Mouse (Mus musculus) lung, embryonic 15.5 days (tissue): ENCODE measurements around the gene Gpalpp1. TPM values are rescaled to one million over a fixed set of nuclear protein-coding genes. Genes with fewer than 3 reads are reported as not detected.

Source experiments
- ATAC-seq: fragments of 200-750 bp; cut with Nextera tagmentation; 2 replicates; pipeline ENCODE4 v1.8.0; 2017; ENCODE audit warnings: moderate number of reproducible peaks, borderline replicate concordance; ENCODE audit not compliant: low FRiP score, low TSS enrichment; ENCODE audit errors: extremely low read depth
- H3K27ac ChIP-seq: fragments of 300-500 bp; sonication (generic); 2 replicates; pipeline ENCODE4 v1.5.1; 2015; ENCODE audit warnings: moderate library complexity, mild to moderate bottlenecking, inconsistent platforms
- H3K27me3 ChIP-seq: fragments of 300-500 bp; sonication (generic); 2 replicates; pipeline ENCODE4 v1.6.1; 2015; ENCODE audit warnings: inconsistent platforms
- H3K36me3 ChIP-seq: fragments of 300-500 bp; sonication (generic); 2 replicates; pipeline ENCODE4 v1.6.1; 2015; ENCODE audit warnings: inconsistent platforms
- H3K4me1 ChIP-seq: fragments of 300-500 bp; sonication (generic); 2 replicates; pipeline ENCODE4 v1.6.1; 2015; ENCODE audit warnings: inconsistent platforms
- H3K4me2 ChIP-seq: fragments of 300-500 bp; sonication (generic); 2 replicates; pipeline ENCODE4 v1.6.1; 2015; ENCODE audit warnings: inconsistent platforms, mild to moderate bottlenecking, moderate library complexity
- H3K4me3 ChIP-seq: fragments of 300-500 bp; sonication (generic); 2 replicates; pipeline ENCODE4 v1.5.1; 2015; ENCODE audit warnings: mild to moderate bottlenecking, inconsistent platforms
- H3K9ac ChIP-seq: fragments of 300-500 bp; sonication (generic); 2 replicates; pipeline ENCODE4 v1.6.1; 2015; ENCODE audit warnings: inconsistent platforms
- H3K9me3 ChIP-seq: fragments of 300-500 bp; sonication (generic); 2 replicates; pipeline ENCODE4 v1.6.1; 2016; ENCODE audit warnings: inconsistent platforms
- WGBS: fragments of 180-500 bp; shearing (Covaris S2); methylation state at CpG from one replicate; pipeline ENCODE4 v1.1.7; 2015; 5-methylcytosine and 5-hydroxymethylcytosine counted together
- polyA plus RNA-seq: library from polyadenylated mRNA; unstranded; fragments of >200 nt; fragmentation: Nextera tagmentation; extraction: Ambion mirVana; gene quantifications from 2 replicates; pipeline ENCODE4 v1.2.1, GENCODE M21; 2015

The Gpalpp1 gene
- polyA plus RNA-seq, 1 experiment from 2014 or later = 12.5 TPM

DNA sequence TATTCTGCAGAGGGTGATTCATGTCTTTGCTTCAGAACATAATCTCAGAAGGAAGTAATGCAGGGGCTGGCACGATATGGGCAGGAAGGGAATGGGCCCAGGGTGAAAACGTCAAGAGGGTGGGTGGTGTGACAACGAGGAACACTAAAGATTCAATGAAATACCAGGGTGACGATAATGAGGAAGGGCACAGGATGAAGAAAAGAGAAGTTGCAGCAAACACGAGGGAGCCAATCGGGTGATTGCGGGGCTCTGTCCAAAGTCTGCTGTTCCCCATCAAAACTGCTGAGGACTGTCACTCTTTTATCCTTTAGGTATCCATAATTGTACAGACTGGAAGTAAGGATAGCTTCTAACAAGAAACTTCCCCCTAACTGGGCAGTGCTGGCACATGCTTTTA is 13.3 kb downstream of the Gpalpp1 start:
- H3K4me2 ChIP-seq = no peak overlapping the region
- H3K36me3 ChIP-seq = peaks cover 45% of the 10 kb centered on the region
- no peak overlapping the region for H3K9ac ChIP-seq
- no peak for ATAC-seq
- no peaks in the 10 kb centered on the region for H3K27me3 ChIP-seq
- no peaks in the 10 kb centered on the region for H3K4me1 ChIP-seq
- no peaks in the 10 kb centered on the region for H3K9me3 ChIP-seq
- no peak overlapping the region for H3K4me3 ChIP-seq
- 89% methylated on average over 7 of the region's 7 CpGs for WGBS
- no peak overlapping the region for H3K27ac ChIP-seq

DNA sequence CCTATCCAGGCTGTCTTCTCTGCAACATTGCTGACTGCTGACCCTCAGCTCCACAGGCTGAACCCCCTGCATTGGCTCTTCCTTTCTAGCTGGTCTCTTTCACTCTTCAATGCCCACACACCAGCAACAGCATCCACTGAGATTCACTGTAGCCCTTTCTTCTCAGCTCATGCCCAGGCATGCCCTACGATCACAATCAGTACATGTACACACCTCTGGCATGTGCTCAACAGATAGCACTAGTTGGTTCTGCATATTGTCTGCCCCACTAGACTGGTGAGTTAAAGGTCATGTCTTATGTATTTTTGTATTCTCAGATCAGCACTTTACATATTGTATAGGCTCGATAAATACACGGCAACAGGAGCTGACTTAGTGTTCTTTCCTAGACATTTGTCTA is 26.4 kb downstream of the Gpalpp1 start:
- Histone ChIP-seq H3K4me1 (no peaks in the 10 kb centered on the region), H3K9me3 (no peaks in the 10 kb centered on the region), H3K4me3 (no peak overlapping the region), H3K9ac (no peak overlapping the region), H3K36me3 (no peaks in the 10 kb centered on the region), H3K4me2 (no peak overlapping the region), H3K27me3 (no peaks in the 10 kb centered on the region), H3K27ac (no peak overlapping the region)
- WGBS = 79% methylated on average over 3 of the region's 3 CpGs
- ATAC-seq = no peak

DNA sequence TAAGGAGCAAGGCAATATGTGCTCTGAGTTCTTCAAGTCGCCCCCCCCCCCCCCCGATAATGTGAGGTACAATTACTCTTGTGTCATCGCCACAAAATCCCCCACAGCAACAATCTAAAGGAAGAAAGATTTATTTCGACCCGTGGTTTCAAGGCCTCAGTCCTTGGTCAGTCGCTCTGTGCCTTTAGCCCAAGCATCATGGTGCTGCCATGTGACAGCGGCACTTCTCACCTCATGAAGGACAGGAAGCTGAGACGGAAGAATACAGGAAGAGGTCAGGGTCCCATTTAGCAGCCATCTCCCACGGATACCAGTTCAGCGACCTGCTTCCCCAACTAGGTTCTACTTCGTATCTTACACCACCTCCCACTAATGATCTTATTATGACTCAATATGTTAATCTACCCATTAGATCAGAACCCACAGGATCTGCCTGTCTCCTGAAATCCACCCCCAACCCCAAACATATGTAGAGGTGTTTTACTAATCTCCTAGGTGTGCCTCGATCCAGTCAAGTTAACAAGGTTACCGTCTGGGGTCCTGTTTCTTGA is 28.4 kb downstream of the Gpalpp1 start:
- Histone ChIP-seq H3K27ac (no peak overlapping the region), H3K9ac (no peak overlapping the region), H3K9me3 (no peaks in the 10 kb centered on the region), H3K27me3 (no peaks in the 10 kb centered on the region), H3K4me3 (no peak overlapping the region), H3K36me3 (no peaks in the 10 kb centered on the region), H3K4me1 (no peaks in the 10 kb centered on the region), H3K4me2 (no peak overlapping the region)
- ATAC-seq = no peak
- WGBS = 76% methylated on average over 13 of the region's 13 CpGs

DNA sequence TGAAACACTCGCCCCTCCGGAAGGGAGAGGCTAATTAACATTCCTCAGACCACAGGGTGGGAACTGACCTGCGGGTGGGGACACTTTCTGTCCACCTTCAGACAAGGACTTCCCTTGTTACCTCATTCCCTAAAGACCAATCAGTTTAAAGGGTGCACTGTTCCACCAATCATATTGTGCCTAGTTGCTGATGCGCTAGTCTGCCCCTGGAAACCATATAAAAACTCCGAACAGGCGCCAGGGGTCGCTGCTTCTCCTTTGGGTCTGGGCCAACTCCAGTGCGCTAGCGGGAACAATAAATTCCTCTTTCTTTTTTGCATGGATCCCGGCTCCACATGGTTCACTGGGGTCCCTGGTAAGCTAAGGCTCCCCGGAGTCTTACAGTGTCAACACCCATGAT is 29.1 kb downstream of the Gpalpp1 start:
- Histone ChIP-seq H3K36me3 (no peaks in the 10 kb centered on the region), H3K9ac (no peak overlapping the region), H3K9me3 (no peaks in the 10 kb centered on the region), H3K27me3 (no peaks in the 10 kb centered on the region), H3K4me3 (no peak overlapping the region), H3K4me2 (no peak overlapping the region), H3K4me1 (no peaks in the 10 kb centered on the region), H3K27ac (no peak overlapping the region)
- 58% methylated on average over 11 of the region's 11 CpGs for WGBS
- no peak for ATAC-seq

DNA sequence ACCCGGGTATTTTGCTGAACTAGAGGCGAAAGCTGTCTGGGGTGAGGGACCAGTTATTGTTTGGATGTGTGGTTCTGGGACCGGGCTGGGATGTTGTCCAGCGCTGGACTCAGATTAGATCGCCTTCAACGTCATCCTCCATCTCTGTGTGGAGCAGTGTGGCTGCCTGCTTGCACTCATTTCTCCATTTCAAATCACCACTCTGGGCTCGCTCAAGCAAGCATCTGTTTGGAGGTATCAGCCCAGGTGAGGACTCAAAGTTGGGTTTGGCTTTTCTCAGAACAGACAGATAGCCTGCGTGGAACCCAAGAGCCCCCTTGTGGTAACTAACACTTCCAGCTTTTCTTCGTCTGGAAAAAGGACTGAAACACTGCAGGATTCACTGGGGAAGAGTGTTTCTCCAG is 33.5 kb downstream of the Gpalpp1 start:
- Histone ChIP-seq H3K4me3 (no peak overlapping the region), H3K9ac (no peak overlapping the region), H3K27ac (no peak overlapping the region), H3K4me1 (no peaks in the 10 kb centered on the region), H3K36me3 (no peaks in the 10 kb centered on the region), H3K9me3 (no peaks in the 10 kb centered on the region), H3K4me2 (no peak overlapping the region), H3K27me3 (no peaks in the 10 kb centered on the region)
- no peak for ATAC-seq
- 47% methylated on average over 9 of the region's 9 CpGs for WGBS

DNA sequence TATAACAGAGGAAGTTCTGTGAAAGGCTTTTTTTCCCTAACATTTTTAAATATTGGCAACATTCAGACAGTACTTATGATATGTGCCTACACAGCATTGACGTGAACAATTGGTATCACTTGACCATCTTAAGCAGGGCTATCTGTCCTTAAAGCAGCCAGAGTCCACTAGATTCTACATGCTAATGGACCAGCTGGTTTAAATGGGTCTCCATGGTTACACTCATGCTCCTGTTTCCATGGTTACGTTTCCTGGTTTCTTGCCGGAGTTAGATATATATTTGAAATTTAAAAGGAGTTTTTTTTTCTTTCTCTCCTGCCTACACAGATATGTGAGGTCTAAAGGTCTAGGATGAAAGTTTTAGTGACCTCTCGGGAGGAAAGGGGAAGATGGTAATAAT is 34.0 kb downstream of the Gpalpp1 start:
- H3K27ac ChIP-seq = no peak overlapping the region
- no peaks in the 10 kb centered on the region for H3K27me3 ChIP-seq
- no peak overlapping the region for H3K4me2 ChIP-seq
- ATAC-seq = no peak
- WGBS = 55% methylated on average over 4 of the region's 4 CpGs
- H3K4me1 ChIP-seq = no peaks in the 10 kb centered on the region
- no peaks in the 10 kb centered on the region for H3K9me3 ChIP-seq
- no peaks in the 10 kb centered on the region for H3K36me3 ChIP-seq
- no peak overlapping the region for H3K4me3 ChIP-seq
- no peak overlapping the region for H3K9ac ChIP-seq

DNA sequence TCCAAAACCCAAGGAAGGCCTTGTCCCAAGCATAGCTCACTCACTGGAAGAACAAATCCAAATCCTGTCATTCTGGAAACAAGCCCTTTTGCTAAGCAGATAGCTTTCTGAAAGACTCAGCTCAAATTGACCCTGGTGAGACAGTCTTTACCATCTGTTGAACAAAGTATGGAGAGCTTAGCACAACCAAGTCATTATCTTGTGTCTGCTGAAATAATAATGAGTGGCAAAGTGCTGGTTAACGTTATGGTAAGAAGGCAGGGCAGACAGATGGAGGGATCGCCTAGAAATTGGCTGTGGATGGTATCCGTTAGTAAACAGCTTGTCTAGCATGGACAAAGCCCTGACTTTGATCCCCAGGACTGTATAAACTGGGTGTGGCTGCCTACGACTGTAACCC is 34.8 kb downstream of the Gpalpp1 start:
- no peak for ATAC-seq
- H3K4me2 ChIP-seq = no peak overlapping the region
- no peak overlapping the region for H3K27ac ChIP-seq
- H3K27me3 ChIP-seq = no peaks in the 10 kb centered on the region
- H3K9ac ChIP-seq = no peak overlapping the region
- WGBS = 41% methylated on average over 4 of the region's 4 CpGs
- H3K4me3 ChIP-seq = no peak overlapping the region
- no peaks in the 10 kb centered on the region for H3K4me1 ChIP-seq
- H3K36me3 ChIP-seq = no peaks in the 10 kb centered on the region
- H3K9me3 ChIP-seq = no peaks in the 10 kb centered on the region

DNA sequence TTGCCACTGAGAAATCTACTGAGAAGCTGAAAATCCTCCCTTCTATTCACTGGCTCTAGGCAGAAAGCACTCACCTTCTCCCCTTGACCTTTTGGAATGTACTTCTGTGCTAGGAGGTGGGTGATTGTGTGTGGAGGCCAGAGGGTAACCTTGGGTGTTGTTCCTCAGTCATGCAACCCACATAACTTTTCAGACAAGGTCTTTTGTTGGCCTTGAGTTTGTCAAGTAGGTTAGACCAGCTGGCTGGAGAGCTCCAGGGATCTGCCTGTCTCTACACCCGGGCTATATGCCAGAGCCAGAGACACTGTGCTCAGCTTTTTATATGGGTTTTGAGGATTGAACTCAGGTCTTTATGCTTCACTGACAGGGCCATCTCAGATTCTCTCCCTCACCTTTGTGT is 36.4 kb downstream of the Gpalpp1 start:
- Histone ChIP-seq H3K27me3 (no peaks in the 10 kb centered on the region), H3K27ac (no peak overlapping the region), H3K4me1 (no peaks in the 10 kb centered on the region), H3K4me2 (no peak overlapping the region), H3K9me3 (no peaks in the 10 kb centered on the region), H3K9ac (no peak overlapping the region), H3K36me3 (no peaks in the 10 kb centered on the region), H3K4me3 (no peak overlapping the region)
- no peak for ATAC-seq
- WGBS = 68% methylated on average over 1 of the region's 1 CpGs

DNA sequence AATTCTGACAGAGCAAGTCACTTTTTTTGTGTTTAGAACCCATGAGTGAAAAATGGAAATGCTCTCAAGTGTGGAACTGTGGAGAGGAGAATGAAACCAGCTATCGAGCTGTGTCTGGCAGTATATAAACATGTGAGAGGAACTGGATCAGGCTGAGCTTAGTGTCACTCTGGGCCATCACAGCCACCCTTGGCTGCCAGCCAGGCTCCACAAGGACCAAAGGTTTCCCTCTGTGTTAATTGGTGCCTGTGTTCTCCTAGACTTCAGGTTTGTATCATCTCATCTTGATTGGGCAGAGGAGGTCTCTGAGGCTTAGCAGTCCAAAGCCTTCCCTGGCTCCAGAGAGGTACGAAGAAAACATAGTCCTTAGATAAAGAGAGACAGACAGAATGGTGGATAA is 37.9 kb downstream of the Gpalpp1 start:
- no peaks in the 10 kb centered on the region for H3K4me1 ChIP-seq
- 36% methylated on average over 2 of the region's 2 CpGs for WGBS
- H3K27me3 ChIP-seq = no peaks in the 10 kb centered on the region
- ATAC-seq = no peak
- no peaks in the 10 kb centered on the region for H3K36me3 ChIP-seq
- no peak overlapping the region for H3K27ac ChIP-seq
- no peak overlapping the region for H3K4me3 ChIP-seq
- H3K9me3 ChIP-seq = no peaks in the 10 kb centered on the region
- H3K9ac ChIP-seq = no peak overlapping the region
- H3K4me2 ChIP-seq = no peak overlapping the region

DNA sequence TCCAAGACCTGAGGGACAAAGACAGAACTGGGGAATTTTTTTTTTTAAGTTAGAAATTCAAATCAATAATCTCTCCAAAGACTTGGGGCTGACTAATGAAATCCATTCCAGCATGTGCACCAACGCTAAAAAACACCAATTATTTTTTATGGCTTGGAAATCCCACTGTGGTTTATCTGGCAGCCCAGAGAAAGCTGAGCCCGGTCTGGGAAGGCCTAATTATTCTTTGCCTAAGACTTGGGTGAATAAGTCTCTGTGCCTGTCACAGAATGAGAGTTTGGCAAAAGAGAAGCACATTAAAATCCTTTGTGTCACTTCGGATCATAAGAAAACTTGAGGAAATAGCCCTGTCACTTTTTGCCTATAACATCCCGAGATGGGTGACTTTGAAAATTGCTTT is 41.3 kb downstream of the Gpalpp1 start:
- Histone ChIP-seq H3K9ac (no peak overlapping the region), H3K4me2 (no peak overlapping the region), H3K27ac (no peak overlapping the region), H3K4me3 (no peak overlapping the region), H3K36me3 (no peaks in the 10 kb centered on the region), H3K9me3 (no peaks in the 10 kb centered on the region), H3K4me1 (no peaks in the 10 kb centered on the region), H3K27me3 (no peaks in the 10 kb centered on the region)
- WGBS = 77% methylated on average over 4 of the region's 4 CpGs
- no peak for ATAC-seq

DNA sequence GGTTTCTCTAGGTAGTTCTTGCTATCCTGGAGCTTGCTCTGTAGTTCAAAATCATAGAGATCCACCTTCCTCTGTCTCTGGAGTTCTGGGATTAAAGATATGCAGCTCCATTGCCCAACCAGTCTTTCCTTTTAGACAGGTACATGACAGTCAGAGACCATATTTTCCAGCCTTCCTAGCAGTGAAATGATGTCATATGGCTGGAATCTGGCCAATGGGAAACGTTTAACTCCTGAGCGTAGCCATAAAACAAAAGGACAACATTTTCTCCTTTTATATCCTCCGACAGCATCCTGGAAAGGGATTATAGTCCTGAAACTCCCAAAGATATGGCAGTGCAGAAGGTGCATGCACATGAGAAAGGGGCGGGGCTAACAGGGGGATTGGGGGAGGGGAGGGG is 42.3 kb downstream of the Gpalpp1 start:
- Histone ChIP-seq H3K4me2 (no peak overlapping the region), H3K9ac (no peak overlapping the region), H3K36me3 (no peaks in the 10 kb centered on the region), H3K4me3 (no peak overlapping the region), H3K9me3 (no peaks in the 10 kb centered on the region), H3K4me1 (no peaks in the 10 kb centered on the region), H3K27ac (no peak overlapping the region), H3K27me3 (no peaks in the 10 kb centered on the region)
- 61% methylated on average over 4 of the region's 4 CpGs for WGBS
- no peak for ATAC-seq

DNA sequence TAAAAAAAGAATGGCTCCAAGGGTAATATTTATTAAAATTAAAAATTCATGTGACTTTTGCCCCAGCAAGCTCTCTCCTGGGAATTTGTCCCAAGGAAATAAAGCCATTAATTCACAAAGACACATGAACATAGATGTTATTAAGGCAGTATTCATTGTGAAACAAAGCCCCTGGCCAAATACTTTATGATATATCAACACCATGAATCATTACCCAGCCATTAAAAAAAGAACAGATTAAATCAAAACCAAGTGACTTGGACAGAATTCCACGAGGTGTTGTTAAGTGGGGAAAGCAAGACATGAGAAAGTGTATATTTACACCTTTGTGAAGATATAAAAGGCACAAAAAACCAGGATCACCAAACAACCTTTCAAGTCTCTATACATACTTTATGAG is 43.3 kb downstream of the Gpalpp1 start:
- Histone ChIP-seq H3K27me3 (no peaks in the 10 kb centered on the region), H3K4me3 (no peak overlapping the region), H3K36me3 (no peaks in the 10 kb centered on the region), H3K4me2 (no peak overlapping the region), H3K4me1 (no peaks in the 10 kb centered on the region), H3K9me3 (no peaks in the 10 kb centered on the region), H3K27ac (no peak overlapping the region), H3K9ac (no peak overlapping the region)
- no peak for ATAC-seq
- WGBS = 77% methylated on average over 1 of the region's 1 CpGs

DNA sequence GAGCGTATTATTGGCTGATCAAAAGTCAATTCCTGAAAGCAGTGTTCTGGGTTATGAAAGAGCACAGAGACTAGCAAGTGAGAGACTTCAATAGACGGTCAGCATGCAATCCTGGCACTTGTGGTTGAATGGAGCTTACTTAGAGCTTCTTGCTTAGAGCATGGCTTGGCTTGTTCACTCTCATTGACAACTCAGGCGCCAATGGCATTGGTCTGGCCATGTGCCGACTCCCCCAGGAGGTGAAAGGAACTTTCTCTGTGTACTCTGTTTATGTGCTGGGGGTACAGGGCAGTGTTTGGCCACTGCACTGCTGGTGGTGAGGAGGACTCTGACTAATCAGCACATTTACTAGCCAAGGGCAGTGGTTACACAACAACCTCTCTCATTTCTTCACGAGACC is 51.1 kb downstream of the Gpalpp1 start:
- no peak overlapping the region for H3K4me3 ChIP-seq
- 59% methylated on average over 5 of the region's 5 CpGs for WGBS

More for the DNA sequence above, 51.1 kb downstream of the Gpalpp1 start:
- H3K36me3 ChIP-seq = no peaks in the 10 kb centered on the region
- no peaks in the 10 kb centered on the region for H3K4me1 ChIP-seq
- no peak for ATAC-seq
- no peaks in the 10 kb centered on the region for H3K27me3 ChIP-seq
- no peak overlapping the region for H3K27ac ChIP-seq
- no peaks in the 10 kb centered on the region for H3K9me3 ChIP-seq
- no peak overlapping the region for H3K4me2 ChIP-seq
- H3K9ac ChIP-seq = no peak overlapping the region
